Mouse (Mus musculus): ENCODE data around the gene Slc1a3.

The Slc1a3 gene

DNA sequence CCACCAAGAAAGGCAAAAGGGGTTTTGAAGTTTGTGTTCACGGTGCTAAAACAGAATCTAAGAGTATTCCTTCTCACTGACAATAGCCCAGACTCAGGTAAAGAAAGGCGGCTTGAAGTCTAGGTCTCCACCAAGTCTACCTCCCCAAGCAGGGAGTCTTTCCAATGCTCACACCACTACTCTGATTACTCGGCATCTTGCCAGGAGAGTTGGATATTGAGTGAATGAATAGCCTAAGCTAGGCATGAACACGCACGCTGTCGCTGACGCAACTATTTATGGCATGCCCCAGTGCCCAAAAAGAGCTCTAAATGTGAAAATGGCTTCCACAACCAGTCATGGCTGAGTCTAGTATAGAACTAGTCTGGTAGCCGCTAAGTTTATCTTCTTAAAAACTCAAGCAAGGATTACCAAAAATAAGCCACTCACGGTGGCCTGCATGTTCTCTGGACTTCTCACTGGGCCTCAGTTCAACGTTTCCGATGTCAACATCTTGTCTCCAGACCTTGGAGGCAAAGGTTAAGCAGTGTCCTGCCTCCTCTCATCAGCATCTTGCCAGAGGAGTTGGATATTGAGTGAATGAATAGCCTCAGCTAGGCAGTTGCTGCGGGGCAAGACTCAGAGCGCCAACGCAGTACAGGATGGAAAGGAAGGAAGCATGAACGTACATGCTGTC is 44.8 kb downstream of the Slc1a3 start:
- in situ Hi-C loops (cut with MboI; ENCODE audit: low pct_unique_long_range_greater_than_20kb in 1 of 2, low sequenced_read_pairs in 2 of 2, unreplicated experiment in 1 of 2), result no loop called here

GRCm38 (mm10) chr15:8663348-8664099 is 47.0 kb downstream of the Slc1a3 start:
- in situ Hi-C loops (cut with MboI; ENCODE audit: low pct_unique_long_range_greater_than_20kb in 1 of 2, low sequenced_read_pairs in 2 of 2, unreplicated experiment in 1 of 2), result no loop called here

- in situ Hi-C loops (cut with MboI; ENCODE audit: low pct_unique_long_range_greater_than_20kb in 1 of 2, low sequenced_read_pairs in 2 of 2, unreplicated experiment in 1 of 2), result no loop called here
Observed at GRCm38 (mm10) chr15:8661856-8662255, 48.7 kb downstream of the Slc1a3 start.

DNA sequence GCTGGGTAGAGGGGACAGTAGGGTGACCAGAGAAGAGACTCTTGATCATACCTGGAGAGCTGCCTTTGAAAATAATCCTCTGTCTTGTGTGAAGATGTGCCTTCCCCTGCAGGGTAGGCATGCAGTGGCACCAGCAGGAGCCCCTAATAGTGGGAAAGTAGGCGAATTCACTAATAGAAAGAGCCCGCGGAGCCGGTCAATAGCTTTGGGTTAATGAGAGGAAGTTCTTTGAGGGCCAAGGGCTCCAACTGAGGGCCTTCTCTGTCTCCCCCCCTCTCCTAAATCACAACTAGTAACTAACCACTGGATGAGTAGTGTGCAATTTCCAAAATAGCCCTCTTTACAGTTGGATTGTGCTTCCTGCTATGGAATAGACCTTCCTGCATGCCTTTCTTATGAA is 50.6 kb downstream of the Slc1a3 start:
- in situ Hi-C loops (cut with MboI; ENCODE audit: low pct_unique_long_range_greater_than_20kb in 1 of 2, low sequenced_read_pairs in 2 of 2, unreplicated experiment in 1 of 2), result no loop called here

- in situ Hi-C loops (cut with MboI; ENCODE audit: low pct_unique_long_range_greater_than_20kb in 1 of 2, low sequenced_read_pairs in 2 of 2, unreplicated experiment in 1 of 2), result no loop called here
Observed at GRCm38 (mm10) chr15:8659483-8659971, 51.0 kb downstream of the Slc1a3 start.

GRCm38 (mm10) chr15:8658086-8658980 is 52.2 kb downstream of the Slc1a3 start:
- in situ Hi-C loops (cut with MboI; ENCODE audit: low pct_unique_long_range_greater_than_20kb in 1 of 2, low sequenced_read_pairs in 2 of 2, unreplicated experiment in 1 of 2), result no loop called here

DNA sequence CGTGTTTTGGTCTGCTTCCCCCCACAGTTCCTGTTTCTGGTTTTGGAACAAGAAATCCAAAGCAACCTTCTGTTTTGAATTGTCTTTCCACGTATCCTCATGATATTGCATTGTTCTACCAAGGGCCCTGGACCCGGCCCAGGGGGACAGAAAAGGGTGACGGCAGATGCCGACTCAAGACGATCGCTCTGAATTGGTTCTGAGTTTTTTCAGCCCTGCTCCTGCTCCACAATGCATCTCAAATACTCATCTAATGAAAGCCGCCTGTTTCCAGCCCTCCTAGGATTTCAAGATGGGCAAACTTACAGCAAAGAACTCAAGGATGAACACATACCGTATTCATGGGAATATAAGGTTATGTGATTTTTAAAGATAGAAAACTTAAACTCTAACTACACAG is 55.3 kb downstream of the Slc1a3 start:
- in situ Hi-C loops (cut with MboI; ENCODE audit: low pct_unique_long_range_greater_than_20kb in 1 of 2, low sequenced_read_pairs in 2 of 2, unreplicated experiment in 1 of 2), result no loop called here

- in situ Hi-C loops (cut with MboI; ENCODE audit: low pct_unique_long_range_greater_than_20kb in 1 of 2, low sequenced_read_pairs in 2 of 2, unreplicated experiment in 1 of 2), result no loop called here
Observed at GRCm38 (mm10) chr15:8652637-8653036, 57.9 kb downstream of the Slc1a3 start.

DNA sequence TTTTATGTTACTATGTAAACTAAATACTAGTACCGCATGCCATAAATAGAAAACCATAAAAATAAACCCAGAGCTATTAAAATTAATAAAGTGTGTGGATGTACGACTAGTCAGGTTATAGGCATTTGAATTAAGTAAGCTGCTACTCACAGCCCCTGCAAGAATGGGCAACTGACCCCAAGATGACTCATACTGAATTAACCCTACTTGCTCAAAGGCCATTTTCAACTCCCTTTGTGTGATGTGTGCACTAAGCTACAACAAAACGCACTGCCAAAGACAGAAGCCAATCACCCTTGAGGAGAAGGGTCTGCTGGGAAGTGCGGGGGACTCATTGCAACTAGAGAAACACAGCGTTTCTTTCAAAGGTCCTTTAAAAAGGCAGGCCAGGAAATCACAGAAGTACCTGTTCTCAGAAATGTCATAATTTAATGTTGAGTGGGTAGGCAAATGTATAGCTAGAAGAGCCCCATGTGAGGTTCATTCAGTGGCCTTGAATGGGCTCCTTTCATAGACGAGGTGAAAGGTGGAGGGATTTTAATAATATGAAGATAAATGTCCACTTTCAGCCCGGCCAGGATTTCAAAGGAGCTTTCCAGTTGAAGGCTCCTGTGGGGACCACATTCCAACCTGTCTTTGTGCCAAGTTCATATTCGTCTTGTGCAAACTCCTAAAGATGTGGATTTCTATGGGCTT is 66.4 kb downstream of the Slc1a3 start:
- in situ Hi-C loops (cut with MboI; ENCODE audit: low pct_unique_long_range_greater_than_20kb in 1 of 2, low sequenced_read_pairs in 2 of 2, unreplicated experiment in 1 of 2), result loop anchor here (25.0 kb wide), 1 partner anchor 218 kb away; no protein-coding TSS in a partner anchor

DNA sequence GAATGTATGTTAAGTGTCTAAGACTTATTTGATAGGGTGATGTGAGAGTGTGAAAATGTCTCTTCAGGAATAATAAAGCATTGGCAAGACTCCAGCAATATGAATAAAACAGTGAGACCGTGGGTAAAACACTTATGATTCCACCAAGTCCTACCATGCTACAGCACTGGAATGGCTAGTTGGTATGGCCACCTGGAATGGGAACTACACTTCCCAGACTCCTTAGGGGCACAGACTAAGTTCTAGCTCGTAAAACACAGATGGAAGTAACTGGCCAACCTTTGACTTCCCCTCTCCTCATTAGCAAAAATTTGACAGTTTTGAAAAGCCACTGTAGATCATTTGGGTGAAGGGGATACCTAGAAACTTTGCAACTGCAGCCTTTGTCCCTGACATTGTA is 70.7 kb downstream of the Slc1a3 start:
- in situ Hi-C loops (cut with MboI; ENCODE audit: low pct_unique_long_range_greater_than_20kb in 1 of 2, low sequenced_read_pairs in 2 of 2, unreplicated experiment in 1 of 2), result loop anchor here (10.0 to 25.0 kb wide), 2 partner anchors 165 to 222 kb away; no protein-coding TSS in a partner anchor

DNA sequence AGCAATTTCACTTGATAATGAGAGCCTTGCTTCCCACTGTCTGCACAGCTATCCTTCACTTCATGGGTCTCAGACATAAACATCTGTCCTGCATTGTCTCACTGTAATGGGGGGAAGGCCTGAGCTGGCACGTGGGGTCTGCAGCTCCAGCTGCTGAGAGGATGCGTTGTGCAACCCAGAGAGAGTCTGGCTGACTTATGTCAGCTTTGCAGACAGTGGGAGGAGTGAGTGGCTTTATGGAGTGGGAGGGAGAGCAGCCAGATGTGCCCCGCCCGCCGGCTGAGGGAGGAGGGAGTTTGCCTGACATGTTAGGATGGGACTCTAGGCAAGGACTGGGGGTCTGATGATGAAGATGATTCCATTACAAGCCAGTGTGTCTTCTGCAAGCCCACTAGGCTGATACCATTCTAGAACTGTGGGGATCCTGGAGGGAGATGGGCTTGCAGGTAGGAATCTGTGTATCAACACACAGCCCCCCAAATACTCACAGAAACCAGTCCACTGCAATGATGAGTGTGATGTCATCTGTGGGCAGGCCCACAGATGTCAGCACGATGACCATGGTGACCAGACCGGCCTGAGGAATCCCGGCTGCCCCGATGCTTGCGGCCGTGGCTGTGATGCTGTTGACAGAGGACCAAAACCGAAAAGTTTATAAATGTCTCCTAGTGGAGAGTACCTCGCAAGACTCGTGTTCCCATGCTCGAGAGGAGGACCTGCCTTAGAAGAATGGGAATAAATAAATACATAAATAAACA is 71.8 kb downstream of the Slc1a3 start:
- in situ Hi-C loops (cut with MboI; ENCODE audit: low pct_unique_long_range_greater_than_20kb in 1 of 2, low sequenced_read_pairs in 2 of 2, unreplicated experiment in 1 of 2), result loop anchor here (10.0 to 25.0 kb wide), 2 partner anchors 166 to 224 kb away; no protein-coding TSS in a partner anchor

DNA sequence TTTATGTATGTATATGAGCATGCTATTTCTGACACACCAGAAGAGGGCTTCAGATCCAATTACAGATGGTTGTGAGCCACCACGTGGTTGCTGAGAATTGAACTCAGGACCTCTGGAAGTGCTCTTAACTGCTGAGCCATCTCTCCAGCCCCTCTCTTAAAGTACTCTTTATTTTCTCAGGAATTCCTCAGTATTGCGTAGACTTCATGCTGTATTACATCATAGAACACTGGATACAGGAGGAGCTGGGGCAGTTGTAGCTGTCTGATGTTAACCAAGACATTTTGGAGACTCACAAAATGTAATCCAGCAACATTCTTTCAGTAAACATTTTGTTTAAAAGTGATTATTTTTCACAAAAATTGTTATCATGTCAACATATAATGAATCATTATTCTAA is 73.3 kb downstream of the Slc1a3 start:
- in situ Hi-C loops (cut with MboI; ENCODE audit: low pct_unique_long_range_greater_than_20kb in 1 of 2, low sequenced_read_pairs in 2 of 2, unreplicated experiment in 1 of 2), result loop anchor here (10.0 to 25.0 kb wide), 2 partner anchors 168 to 225 kb away; no protein-coding TSS in a partner anchor

GRCm38 (mm10) chr15:8635974-8636373 is 74.6 kb downstream of the Slc1a3 start:
- in situ Hi-C loops (cut with MboI; ENCODE audit: low pct_unique_long_range_greater_than_20kb in 1 of 2, low sequenced_read_pairs in 2 of 2, unreplicated experiment in 1 of 2), result loop anchor here (10.0 to 25.0 kb wide), 2 partner anchors 169 to 226 kb away; no protein-coding TSS in a partner anchor

DNA sequence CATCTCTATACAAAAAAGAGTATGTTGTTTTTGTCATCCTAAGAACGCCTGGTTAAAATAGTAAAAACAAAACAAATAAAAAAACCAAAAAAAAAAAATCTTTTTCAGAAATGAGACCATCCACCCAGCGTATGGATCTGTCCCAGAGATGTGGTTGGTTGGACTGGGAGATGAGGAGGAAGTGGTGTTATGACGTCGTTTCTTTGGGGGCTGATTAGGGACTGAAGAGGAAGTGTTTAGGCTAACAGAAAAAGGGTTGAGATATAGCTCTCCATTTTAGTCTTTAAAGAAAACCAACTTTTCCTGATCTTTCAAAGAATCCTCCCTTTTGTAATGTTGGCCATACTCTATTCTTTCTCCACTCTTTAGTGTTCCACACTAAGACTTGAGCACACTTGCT is 75.8 kb downstream of the Slc1a3 start:
- in situ Hi-C loops (cut with MboI; ENCODE audit: low pct_unique_long_range_greater_than_20kb in 1 of 2, low sequenced_read_pairs in 2 of 2, unreplicated experiment in 1 of 2), result loop anchor here (10.0 to 25.0 kb wide), 2 partner anchors 170 to 227 kb away; no protein-coding TSS in a partner anchor

GRCm38 (mm10) chr15:8634355-8634754 is 76.2 kb downstream of the Slc1a3 start:
- in situ Hi-C loops (cut with MboI; ENCODE audit: low pct_unique_long_range_greater_than_20kb in 1 of 2, low sequenced_read_pairs in 2 of 2, unreplicated experiment in 1 of 2), result loop anchor here (10.0 to 25.0 kb wide), 2 partner anchors 170 to 228 kb away; no protein-coding TSS in a partner anchor

DNA sequence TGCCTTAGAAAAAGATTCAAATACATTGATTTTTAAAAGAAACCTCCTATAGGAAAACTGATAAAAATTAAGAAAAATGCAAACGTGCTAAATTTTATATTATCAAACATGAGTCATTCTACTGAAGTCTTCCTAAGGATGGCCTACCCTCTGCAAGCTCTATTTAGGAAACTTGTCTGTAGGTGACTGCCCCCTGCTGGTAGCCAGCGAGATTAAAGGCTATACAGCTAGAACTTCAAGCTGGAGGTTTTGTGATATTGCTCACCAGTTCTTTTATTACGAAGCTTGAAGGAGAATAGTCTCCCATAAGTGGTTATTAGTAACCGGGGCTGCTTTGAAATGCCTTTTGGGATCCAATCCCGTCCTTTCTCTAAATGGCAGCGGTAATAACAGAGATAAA is 77.2 kb downstream of the Slc1a3 start:
- in situ Hi-C loops (cut with MboI; ENCODE audit: low pct_unique_long_range_greater_than_20kb in 1 of 2, low sequenced_read_pairs in 2 of 2, unreplicated experiment in 1 of 2), result loop anchor here (10.0 to 25.0 kb wide), 2 partner anchors 171 to 229 kb away; no protein-coding TSS in a partner anchor

- in situ Hi-C loops (cut with MboI; ENCODE audit: low pct_unique_long_range_greater_than_20kb in 1 of 2, low sequenced_read_pairs in 2 of 2, unreplicated experiment in 1 of 2), result loop anchor here (10.0 to 25.0 kb wide), 2 partner anchors 172 to 230 kb away; no protein-coding TSS in a partner anchor
Observed at GRCm38 (mm10) chr15:8632361-8632760, 78.2 kb downstream of the Slc1a3 start.

Data from mouse embryonic stem cell (cell line).